Mouse (Mus musculus) neutrophil, adult 59 days (primary cell): Measurements from ENCODE around the gene Hpse. TPM values are rescaled to one million over a fixed set of nuclear protein-coding genes. Genes with fewer than 3 reads are reported as not detected.

Experiments used
- total RNA-seq, 2 experiments: library from RNA; stranded (reverse); gene quantifications; 1 replicate in 1 of 2; 2 replicates in 1 of 2; pipeline ENCODE4 v1.2.4; 2023

Hpse gene
- total RNA-seq = 10 to 100 TPM; 15.5 to 24.6 TPM

DNA sequence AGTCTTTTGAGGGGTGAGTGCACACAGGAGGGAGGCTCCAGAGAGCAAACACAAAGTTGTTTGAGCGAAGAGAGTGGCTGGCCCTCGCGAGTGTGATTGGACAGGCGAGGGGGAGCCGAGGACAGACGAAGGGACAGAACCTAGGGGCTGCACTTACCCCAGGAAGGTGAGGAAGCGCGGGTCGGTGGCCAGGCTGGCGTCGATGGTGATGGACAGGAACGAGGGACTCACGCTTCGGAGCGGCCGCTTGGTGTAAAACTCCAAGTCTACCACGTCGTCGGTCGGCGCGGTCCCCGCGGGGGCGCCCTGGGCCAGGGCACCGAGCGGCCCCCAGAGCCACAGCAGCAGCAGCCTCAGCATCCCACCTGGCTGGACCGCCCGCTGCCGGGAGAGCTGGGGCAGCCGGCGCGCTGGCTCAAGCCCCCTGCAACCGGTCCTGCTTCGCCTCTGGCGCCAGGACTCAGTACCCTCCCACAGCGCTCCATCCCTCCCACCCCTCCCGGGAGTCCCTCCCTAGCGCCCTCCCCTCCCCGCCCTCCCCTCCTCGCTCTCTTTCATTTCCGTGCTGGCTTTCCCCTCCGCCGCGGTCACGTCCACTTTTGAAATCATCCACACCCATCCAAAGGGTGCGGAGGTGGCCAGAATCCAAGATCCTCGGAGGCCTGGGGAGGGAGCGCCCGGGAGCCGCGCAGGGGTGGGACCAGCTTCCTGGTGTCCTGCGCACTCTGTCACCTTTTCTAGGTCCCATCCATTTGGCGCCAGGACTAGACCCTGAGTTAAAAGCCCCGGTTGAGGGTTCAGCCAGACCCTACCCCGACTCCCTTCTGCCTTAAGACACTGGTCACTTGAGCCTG, at the start of gene Hpse:
Hpse (minus strand) TSS at position 482 of the 854 bp plus-strand sequence.

DNA sequence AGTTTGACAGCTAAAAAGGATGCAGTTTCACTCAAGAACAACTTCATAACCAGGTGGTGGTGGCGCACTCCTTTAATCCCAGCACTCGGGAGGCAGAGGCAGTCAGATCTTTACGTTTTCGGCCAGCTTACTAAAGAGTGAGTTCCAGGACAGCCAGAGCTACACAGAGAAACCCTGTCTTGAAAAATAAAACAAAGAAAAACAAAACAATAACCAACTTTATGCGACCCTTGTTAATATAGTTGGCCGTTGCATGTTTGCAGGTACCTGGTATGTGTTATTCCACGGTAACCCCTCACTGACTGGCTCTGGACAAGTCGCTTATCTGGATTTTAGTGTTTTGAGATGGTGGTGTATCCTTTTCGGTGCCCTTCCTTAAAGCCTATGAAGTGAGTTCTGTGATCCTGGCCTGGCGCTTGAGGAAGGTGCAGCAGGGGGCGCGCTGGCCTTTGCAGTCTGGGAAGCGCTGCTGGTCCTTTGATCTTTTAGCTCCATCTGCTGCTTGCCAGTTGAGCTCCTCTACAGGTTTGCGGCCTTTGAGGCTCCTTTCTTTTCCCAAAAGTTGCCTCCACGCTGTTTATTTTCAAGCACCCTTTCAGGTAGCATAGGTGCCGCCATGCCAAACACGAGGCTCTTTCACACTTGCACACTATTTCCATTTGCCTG, 44.7 kb downstream of the Hpse start, which contains the start of gene Coq2:
Coq2 (minus strand) TSS at position 430 of the 666 bp plus-strand sequence.

Other genes with a start within 250 kb of the Hpse start
- gene Lin54, start 219.1 kb downstream of the Hpse start, total RNA-seq = 10 to 100 TPM; 38.9 to 43.5 TPM
- 10 to 100 TPM; 32.6 to 36.9 TPM for gene Cops4, start 201.4 kb downstream of the Hpse start, total RNA-seq
- gene Plac8, start 147.5 kb downstream of the Hpse start, total RNA-seq = 100 to 1,000 TPM; 565 to 648 TPM
- gene Coq2, start 44.6 kb downstream of the Hpse start, total RNA-seq = 10 to 100 TPM; 12.4 to 14.3 TPM
- 1 to 10 TPM; 6.9 to 8.7 TPM for gene Helq, start 78.9 kb upstream of the Hpse start, total RNA-seq
- gene Mrps18c, start 78.9 kb upstream of the Hpse start, total RNA-seq = 10 to 100 TPM; 58.9 to 64.5 TPM
- 1 to 10 TPM; 4.2 to 7.1 TPM for gene Abraxas1, start 101.2 kb upstream of the Hpse start, total RNA-seq
- gene Gpat3, start 126.0 kb upstream of the Hpse start, total RNA-seq = 10 to 100 TPM; 15.5 to 17.1 TPM